Mouse (Mus musculus) thymus, postnatal 4 days (tissue): ENCODE results near the gene Wdr54.

Source experiments
- DNase-seq: peaks from one replicate; pipeline ENCODE4 v3.0.0; 2021

The Wdr54 gene

GRCm38 (mm10) chr6:83155552-83156238 is 502 bp downstream of the Wdr54 start:
- peak; percentile 46 for DNase-seq

- no peak for DNase-seq
Measured at GRCm38 (mm10) chr6:83153485-83153884, 2.7 kb downstream of the Wdr54 start.

- DNase-seq: no peak
Measured at GRCm38 (mm10) chr6:83153038-83153437, 3.2 kb downstream of the Wdr54 start.

- no peak for DNase-seq
Measured at GRCm38 (mm10) chr6:83151721-83152120, 4.5 kb downstream of the Wdr54 start.

- DNase-seq: no peak
Measured at GRCm38 (mm10) chr6:83147280-83147679, 8.9 kb downstream of the Wdr54 start.

- no peak for DNase-seq
Measured at GRCm38 (mm10) chr6:83145805-83146204, 10.4 kb downstream of the Wdr54 start.

GRCm38 (mm10) chr6:83145209-83145608 is 11.0 kb downstream of the Wdr54 start:
- no peak for DNase-seq

GRCm38 (mm10) chr6:83142886-83143285 is 13.3 kb downstream of the Wdr54 start:
- DNase-seq: no peak

- peak; percentile 63 for DNase-seq
Measured at GRCm38 (mm10) chr6:83142211-83142731, 13.9 kb downstream of the Wdr54 start.

GRCm38 (mm10) chr6:83141636-83142035 is 14.6 kb downstream of the Wdr54 start:
- no peak for DNase-seq

- DNase-seq: no peak
Measured at GRCm38 (mm10) chr6:83140044-83140443, 16.2 kb downstream of the Wdr54 start.

GRCm38 (mm10) chr6:83138056-83138455 is 18.1 kb downstream of the Wdr54 start:
- DNase-seq: peak; percentile 52

- DNase-seq: peak; percentile 65
Measured at GRCm38 (mm10) chr6:83137576-83137950, 18.6 kb downstream of the Wdr54 start.

GRCm38 (mm10) chr6:83136881-83137575 is 19.2 kb downstream of the Wdr54 start:
- peak; percentile 85 for DNase-seq

- DNase-seq: no peak
Measured at GRCm38 (mm10) chr6:83136291-83136880, 19.8 kb downstream of the Wdr54 start.

GRCm38 (mm10) chr6:83135571-83136161 is 20.5 kb downstream of the Wdr54 start:
- peak; percentile 50 for DNase-seq

- no peak for DNase-seq
Measured at GRCm38 (mm10) chr6:83134951-83135513, 21.2 kb downstream of the Wdr54 start, which contains the start of gene Rtkn. Gene Rtkn (plus strand): TSS chr6:83135463.

- no peak for DNase-seq
Measured at GRCm38 (mm10) chr6:83134226-83134625, 22.0 kb downstream of the Wdr54 start.

GRCm38 (mm10) chr6:83132176-83132919 is 23.8 kb downstream of the Wdr54 start:
- no peak for DNase-seq

GRCm38 (mm10) chr6:83131469-83132034 is 24.6 kb downstream of the Wdr54 start:
- DNase-seq: no peak

- no peak for DNase-seq
Measured at GRCm38 (mm10) chr6:83127419-83127818, 28.8 kb downstream of the Wdr54 start.

GRCm38 (mm10) chr6:83125331-83125730 is 30.9 kb downstream of the Wdr54 start, which contains the start of gene Ino80b:
Gene Ino80b (minus strand): TSS chr6:83125431.
- peak; percentile 11 for DNase-seq
